Mouse (Mus musculus) CD4-positive, CD25-positive, alpha-beta regulatory T cell, adult 2 months (primary cell): ENCODE data around the gene Sds.
A peak's percentile ranks its signal among the peaks of the same experiment; 100 is the strongest.

Experiments used
- DNase-seq: peaks from one replicate; pipeline ENCODE4 v3.0.0-alpha.2; 2012; ENCODE audit warnings: low read depth, low spot score

Sds gene

DNA sequence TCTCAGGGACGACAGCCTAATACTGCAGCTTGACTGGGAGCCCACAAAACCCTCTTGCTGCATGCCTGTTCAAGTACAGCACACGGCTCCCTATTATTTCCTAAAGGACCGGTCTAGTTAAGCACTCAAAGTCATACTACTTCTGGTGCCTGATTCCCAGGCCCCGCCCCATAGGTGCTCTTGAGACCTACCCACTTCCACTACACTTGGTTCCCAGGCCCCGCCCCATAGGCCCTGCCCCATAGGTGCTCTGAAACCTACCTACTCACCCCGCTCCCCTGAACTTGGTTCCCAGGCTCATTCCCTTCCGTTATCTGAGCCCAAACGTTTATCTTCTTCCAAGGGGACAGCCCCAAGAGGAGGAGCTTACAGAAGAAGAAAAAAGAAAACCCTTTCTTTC, 11.5 kb downstream of the Sds start:
- DNase-seq = no peak

DNA sequence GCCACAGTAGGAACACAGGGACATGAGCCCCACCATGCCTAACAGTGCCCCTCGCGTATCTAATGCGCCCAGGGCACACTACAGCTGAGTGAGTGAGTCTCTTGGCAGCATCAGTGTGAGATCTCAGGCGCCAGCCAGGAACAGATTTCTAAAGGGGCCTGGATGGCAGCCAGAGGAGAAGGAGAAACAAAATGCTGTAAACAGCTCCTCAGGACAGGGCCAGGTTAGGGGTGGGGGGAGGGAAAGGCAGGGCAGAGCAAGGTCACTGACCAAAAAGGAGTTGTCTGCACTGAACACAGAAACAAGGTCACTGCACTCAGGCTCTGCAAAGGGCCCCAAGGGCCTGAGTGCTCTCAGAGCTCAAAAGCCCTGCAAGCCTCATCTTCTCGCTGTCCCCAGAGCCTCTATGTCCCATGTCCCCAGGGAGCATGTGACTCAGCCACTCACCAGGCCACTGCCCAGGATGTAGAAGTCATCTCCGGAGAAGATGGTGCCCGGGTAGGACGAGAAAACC, 14.4 kb downstream of the Sds start:
- DNase-seq = no peak

DNA sequence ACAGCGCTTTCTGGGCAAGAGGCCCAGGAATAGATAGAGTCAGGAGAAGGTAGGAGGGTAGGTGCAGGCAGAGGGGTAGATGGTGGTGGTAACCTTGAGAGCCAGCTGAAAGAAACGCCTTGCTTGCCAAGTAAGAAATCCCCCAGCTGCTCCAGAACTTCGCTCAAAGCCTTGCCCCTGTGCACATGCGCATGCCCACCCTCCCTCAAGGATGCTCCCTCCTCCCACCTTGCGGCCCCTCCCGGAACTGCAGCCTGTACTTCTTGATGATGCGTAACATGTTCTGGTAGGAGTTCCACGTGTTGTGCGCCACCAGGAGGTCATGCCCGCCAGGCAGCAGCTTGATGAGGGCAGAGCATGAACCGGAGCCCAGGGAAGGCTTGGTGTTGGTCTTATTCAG, 16.1 kb downstream of the Sds start:
- no peak for DNase-seq

DNA sequence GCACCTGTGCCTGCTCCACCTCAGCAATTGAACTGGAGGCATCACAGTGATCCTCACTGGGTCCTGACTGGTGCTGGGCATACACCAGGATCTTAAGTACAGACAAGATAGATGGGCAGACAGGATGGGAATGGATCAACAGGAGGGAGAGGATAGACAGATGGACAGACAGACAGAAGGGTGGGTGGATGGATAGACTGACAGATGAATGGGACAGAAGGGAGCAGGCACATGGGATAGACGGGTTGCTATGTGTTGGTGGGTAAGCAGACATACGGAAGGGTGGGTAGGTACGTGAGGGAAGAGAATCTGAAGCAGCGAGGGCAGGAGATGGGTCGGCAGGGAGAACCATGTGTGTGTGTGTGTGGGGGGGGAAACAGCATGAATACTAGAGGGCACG, 17.1 kb downstream of the Sds start:
- no peak for DNase-seq

DNA sequence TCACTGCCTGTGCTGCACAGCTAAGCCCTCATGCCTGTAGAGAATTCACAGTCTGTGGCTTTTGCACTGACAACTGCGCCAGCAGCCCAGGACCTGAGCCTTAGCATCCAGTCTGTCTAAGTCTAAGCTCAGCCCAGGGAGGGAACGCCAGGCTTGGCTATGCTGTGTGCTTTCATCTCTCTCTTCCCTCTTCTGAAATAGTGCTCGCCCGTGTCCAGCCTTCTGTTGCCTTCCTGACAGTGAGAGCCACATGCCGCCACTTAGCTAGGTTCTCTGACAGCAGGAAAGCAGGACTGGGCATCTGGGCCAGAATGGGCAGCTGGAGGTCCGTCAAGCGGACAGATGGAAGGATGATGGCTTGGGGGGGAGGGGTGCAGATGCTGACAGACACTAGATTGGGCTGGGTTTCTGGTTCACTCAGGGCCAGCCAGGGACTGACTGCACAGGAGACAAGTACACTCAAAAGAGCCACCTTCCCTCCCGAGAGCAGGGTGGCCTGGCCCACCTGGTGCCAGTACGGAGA, 17.6 kb downstream of the Sds start:
- no peak for DNase-seq

DNA sequence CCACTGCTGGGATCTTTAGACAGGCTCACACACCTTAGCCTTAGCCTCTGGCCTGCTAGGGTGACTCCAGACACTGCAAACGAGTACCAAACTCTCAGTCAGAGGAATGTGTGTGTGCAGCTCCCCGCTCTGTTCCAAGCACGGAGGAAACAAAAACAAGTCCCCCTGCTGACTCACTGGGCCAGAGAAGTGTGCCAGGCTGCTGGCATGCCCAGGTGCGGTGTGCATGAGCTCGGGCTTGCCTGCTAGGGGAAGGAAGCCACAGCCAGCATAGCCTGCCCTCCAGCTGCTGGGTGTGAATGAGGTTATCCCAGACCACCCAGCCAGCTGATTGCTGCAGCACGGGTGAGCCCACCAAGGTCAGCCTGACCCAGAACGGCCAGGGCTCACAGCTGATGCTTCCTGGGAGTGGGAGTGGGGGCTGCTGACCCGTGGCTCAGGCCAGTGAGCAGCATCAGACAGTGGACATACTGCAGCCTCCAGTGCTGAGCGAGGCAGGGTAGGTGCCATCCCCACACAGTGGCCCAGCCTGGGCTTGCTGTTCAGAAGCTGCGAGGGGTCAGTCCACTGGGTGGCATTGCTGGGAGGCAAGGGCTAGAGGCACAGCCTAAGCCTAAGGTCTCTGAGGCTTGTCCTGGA, 18.9 kb downstream of the Sds start:
- DNase-seq = no peak

DNA sequence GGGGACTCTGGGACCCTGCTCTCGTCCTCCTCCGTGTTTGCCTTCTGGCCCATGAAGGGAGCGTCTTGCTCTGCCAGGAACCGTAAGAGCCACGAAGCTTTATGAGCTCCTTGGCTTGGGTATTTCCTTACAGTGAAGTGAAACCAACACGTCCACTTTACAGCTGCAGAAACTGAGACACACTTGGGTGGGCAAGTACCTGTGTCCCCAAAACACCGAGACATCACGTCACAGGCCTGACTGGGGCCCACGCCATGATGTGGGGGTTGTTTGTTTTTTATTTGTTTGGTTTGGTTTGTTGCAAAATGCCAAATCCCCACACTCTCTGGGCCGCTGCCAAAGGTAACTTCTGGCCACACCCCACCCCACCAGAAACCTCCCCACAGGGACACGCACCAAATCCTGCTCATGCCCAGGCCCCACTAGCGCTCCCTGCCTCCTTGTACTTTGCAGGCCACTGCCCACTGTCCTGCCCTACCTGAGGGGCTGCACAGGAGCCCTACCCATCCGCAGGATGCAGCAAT, 19.4 kb downstream of the Sds start:
- DNase-seq = no peak

DNA sequence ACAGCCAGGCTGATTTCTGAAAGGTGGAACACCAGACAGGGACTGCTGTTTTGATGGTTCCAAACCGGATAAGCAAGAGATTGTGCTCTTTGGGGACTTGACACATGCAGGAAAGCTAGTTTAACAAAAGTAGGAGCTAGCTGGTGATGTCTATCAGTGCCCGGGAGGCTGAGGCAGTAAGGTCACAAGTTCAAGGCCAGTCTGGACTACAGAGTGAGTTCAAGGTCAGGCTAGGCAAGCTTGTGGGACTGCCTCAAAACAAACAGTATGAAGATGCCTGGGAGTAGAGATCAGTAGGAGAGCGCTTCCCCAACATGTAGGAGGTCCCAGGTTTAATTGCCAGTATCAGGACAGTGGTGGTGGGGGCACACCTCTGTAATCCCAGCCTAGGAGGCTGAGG, 20.7 kb downstream of the Sds start:
- no peak for DNase-seq

DNA sequence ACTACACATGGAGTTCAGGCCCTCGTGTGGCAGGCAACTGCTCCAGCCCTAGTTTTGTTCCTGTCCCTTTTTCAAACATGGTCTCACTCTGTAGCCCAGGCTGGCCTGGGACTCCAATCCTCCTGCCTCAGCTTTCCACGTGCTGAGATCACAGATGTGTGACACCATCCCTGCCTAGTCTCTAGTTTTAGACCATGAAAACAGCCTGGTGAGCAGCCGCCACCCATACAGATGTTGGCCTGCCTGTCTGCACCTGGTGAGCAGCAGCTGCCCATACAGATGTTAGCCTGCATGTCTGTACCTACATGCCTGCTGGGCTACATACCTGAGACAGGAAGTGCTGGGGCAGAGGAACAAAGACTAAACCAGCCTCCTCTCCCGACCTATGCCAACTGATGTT, 22.9 kb downstream of the Sds start:
- DNase-seq = no peak

DNA sequence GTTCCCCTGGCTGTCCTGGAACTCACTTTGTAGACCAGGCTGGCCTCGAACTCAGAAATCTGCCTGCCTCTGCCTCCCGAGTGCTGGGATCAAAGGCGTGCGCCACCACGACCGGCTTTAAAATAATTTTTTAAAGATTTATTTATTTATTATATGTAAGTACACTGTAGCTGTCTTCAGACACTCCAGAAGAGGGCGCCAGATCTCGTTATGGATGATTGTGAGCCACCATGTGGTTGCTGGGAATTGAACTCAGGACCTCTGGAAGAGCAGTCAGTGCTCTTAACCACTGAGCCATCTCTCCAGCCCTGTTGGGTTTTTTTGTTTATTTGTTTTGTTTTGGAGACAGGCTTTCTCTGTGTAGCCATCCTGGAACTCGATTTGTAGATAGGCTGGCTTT, 24.3 kb downstream of the Sds start:
- peak; percentile 27 for DNase-seq

DNA sequence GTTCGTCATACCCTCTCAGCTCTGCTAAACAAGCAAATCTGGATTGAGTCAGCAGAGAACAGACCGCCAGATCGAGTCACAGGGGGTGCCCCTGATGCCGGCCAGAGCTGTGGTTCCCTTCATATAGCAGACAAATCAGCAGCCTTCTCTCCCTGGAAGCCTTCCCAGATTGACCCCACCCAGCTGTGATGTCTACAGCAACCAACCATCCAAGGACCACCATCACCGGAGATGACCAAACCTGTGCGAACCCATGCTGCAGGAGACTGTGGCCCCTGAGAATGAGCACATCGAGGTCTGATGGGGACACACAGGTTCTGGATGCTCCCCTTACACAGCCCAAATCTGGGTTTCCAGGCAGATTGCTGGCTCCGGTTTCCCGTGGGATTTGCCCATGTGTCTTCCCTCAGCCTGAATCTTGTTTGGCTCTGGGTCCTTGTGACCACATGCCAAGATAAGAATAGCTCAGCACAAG, 25.9 kb downstream of the Sds start:
- DNase-seq = no peak

DNA sequence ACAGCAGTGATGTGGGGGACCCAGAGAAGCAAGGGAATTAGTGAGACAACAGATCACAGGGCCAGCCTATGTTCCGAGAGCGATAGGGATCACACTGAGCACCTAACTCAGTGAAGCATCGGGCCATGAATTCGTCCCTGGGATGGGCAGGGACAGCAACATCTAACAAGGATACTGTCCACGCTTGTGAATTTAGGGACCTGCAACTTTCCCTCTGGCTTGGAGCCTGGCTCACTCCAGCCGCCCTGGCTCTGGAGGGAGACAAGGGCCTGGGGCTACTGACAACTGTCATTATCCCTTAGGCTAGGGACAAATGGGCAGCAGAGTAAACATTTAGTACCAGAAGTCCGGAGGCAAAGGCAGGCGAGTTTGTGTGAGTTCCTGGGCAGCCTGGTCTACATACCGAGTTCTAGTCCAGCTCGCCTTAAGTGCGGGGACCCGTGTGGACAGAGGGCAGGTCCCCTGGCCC, 26.4 kb downstream of the Sds start:
- DNase-seq = no peak

DNA sequence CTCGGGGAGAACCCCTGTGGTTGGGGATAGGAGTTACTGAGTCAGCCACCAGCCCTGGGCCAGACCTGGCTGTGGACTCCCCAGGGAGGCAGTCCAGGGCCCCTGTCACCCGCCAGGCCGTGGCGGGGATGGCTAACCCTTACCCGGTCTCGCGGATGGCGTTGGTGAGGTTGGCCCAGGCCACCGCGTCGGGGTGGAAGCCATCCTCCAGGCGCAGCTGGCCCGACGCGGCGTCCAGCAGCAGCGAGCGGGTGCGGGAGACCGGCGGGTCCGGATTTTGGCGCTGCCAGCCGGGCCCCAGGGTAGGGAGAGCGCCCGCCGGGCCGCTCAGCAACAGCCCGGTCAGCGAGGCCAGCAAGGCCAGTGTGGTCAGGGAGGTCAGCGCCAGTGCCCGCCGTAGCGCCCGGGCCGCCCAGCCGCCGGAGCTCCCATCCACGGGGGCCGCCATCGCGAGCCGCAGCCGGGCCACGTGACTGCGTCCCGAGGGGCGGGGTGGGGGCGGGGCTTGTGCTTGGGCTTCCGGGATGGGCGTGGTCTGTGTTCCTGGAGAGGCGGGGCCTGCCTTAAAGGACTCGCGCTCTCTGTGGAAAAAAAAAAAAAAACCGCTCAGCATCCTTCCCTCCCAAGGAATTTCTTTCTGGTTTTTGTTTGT, 26.9 kb downstream of the Sds start, which contains the start of gene Plbd2:
Gene Plbd2 (minus strand): TSS at position 482 of the 652 bp plus-strand sequence.
- peak; percentile 92 for DNase-seq

DNA sequence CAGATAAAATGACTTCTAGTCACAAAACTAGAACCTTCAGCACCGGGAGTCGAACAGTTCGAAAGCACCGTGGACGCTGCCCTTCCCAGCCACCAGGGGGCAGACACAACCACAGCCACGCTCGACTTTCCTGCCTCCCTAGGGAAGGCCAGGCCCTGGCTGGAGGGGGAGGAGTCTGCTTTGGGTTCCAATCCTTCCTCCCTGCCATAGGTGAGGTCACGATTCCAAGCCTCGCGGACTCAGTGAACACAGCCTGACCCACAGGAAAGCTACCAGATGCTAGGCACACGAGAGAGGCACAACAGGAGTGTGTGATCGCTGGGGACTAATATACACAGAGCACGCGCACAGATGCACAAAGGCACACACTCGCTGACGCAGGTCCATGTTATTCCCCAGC, 29.0 kb downstream of the Sds start:
- peak; percentile 81 for DNase-seq

DNA sequence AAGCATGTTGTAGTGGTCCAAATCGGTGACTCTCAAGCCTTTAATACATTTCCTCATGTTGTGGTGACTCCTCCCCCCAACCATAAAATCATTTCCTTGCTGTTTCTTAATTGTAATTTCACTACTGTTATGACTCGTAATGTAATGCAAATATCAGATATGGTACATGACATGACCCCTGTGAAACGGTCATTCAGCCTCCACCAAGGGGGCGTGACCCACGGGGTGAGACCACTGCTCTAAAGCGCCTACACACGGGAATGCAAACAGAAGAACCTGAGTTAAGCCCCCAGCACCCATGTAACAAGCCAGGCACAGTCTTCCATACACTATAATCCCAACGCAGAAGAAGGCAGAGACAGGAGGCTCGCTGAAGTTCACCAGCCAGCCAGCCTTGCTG, 29.5 kb downstream of the Sds start:
- no peak for DNase-seq

DNA sequence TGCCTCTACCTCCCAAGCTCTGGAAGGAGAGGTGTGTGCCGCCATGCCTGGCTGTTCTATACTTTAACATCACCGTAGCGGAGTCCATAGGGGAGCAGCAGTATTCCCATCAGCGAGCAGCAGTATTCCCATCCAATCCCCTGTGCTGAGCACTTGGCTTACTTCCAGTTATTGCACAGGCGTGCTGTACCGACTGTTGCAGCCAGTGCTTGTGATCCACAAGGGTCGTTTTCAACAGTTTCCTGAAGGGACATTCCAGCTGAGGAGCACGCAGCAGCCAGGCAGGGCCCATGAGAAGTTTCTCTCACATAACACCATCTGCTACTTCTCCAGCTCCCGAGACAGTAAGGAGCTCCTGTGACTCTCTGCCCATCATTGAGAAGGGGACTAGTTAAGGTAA, 30.2 kb downstream of the Sds start:
- no peak for DNase-seq

DNA sequence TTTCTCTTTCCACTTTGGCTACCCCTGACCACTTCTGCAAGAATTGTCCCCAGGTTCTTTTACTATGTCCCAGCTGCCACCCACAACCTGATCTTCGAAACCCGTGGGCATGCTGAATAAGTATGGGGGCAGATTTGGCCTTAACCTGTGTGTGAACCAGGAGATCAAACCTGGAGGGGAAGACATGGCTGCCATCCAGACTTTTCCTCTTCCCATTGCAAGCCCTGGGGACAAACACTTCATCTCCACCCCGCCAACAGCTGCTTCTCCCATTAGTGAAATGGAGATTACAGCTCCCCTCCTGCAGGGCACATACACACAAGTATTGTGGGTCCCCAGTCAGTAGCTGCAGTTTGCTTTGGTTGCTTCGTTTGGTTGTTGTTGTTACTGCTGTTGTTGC, 31.0 kb downstream of the Sds start:
- no peak for DNase-seq

DNA sequence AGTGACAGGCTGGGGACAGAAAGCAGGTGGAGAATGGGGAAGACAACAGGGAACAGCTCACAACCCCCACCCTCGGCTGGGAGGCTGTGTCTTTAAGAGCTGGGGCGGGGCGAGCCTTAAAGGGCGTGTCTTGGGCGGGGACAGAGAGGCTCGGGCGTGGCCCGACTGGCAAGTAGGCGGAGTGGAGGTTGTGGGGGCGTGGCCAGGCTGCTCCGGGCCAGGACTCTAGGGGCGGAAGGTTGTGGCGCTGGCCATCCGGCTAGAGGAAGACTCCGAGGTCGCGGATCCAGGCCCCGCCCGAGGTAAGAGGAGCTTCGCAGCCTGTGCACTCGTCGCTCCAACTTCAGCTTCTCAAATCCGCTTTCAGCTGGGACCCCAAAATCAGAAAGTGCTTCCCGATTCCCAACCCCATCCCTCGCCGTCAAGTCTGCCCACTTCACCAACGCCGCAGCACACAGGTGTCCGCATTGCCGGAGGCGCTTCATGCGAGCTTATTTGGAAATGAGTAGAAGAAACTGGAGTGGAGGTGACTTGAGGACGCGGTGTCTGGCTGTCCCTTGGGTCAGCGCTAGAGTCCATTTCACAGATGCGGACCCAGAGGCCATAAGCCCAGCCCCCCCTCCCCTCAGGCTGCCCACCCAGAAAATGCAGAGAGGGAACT, 34.8 kb downstream of the Sds start, which contains the start of gene Slc8b1:
Gene Slc8b1 (plus strand): TSS at position 187 of the 661 bp plus-strand sequence.
- peak; percentile 95 for DNase-seq

DNA sequence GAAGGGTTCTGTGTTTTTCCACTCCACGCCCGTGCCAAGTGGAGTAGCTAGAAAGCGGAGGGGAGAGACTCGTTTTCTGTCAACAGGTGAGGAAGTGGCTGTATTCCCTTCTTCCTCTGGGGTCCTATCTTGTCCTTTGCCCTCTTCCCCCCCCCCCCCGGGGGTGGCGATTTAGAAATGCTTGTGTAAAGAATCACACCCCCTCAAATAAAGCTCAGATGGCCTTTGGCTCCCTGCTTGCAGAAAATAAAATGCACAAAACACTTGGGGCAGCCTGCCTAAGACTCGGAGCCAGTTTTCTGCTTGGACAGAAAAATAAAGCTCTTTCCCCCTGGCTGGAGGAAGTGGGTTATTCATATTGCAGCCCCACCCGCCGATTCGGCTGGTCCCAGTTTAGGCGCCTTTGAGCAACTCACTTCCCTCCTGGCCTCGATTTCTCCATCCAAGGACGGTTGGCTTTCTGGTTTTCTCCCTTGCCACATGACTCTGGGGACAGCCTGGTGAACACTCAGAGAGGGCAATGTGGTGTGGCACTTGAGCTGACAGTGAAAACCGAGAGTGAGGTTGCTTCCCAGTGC, 35.4 kb downstream of the Sds start:
- no peak for DNase-seq

DNA sequence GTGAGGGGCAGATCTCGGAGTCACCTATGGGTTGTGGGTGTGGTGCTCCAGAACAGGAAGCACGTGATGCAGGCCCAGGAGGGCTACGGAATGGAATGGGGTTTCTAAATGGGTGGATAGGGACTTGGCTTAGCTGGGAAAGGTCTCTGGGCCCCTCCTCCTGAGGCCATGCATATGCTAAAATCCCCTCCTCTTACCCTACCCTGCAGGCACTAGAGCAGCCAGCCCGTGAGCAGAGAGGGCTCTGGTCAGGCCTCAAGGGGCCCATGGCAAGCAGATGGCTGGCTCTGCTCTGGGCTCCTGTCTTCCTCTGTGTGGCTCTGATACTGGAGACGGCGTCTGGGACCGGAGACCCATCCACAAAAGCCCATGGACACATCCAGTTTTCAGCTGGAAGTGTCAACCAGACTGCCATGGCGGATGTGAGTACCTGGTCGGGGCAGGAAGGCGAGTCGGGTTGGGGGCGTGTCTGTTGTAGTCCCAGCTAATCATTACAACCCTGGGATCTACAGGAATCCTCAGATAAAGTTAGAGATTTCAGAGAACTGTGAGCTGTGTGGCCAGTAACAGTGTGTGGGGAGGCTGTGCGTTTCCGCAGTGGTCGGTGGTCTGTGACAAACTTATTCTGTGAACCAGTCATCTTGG, 36.7 kb downstream of the Sds start:
- DNase-seq = no peak

DNA sequence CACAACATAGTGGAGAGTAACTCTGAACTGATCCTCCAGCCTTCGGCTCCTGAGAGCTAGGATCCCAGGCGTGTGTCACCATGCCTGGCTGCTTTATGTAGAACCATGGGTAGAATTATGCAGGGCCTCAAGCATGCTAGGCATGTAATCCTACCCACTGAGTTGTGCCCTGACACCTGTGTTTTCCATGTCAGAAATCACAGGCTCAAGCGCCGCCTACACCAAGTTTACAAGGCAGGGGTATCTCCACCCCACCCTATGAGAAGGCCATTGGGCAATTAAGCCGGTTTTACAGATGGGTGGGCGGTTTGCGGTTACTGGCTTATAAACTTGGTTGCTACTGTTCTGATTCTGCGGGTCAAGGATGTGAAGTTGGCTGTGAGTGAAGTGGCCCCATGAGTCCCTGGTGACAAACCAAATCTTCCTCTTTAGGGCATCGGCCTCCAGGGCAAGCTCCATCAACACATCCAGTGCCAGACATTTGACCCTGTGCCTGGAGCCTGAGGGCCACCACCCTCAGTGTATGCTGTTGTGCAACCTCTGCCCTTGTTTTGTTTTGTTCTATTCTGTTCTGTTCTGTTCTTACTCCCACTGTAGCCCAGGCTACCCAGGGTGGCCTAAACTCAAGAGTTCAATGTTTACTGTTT, 37.8 kb downstream of the Sds start:
- DNase-seq = no peak
